Mouse (Mus musculus) embryo, embryonic 10.5 days (tissue): ENCODE data around the gene Crabp2.

ENCODE experiments used
- DNase-seq: peaks from one replicate; pipeline ENCODE4 v3.0.0-alpha.2; 2015; ENCODE audit warnings: low spot score

Gene Crabp2

DNA sequence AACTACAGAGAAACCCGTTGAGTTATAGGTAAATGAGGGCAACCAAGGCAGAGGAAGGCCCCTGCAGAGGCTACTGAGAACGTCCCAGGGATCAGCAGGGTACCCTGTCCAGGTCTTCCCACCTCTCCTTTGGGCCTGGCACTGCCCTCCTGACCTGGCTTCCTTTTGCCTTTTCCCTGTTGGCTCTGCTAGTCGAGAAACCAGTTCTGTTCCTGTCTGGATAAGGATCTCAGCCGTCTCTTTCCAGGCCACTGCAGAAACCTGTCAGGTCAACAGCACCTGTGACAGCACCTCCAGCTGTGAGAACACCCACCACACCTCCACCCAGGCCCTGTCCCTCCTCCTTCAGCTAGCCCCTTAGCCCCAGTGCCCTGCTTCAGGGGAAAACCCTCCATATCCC is 10.0 kb downstream of the Crabp2 start:
- no peak for DNase-seq

DNA sequence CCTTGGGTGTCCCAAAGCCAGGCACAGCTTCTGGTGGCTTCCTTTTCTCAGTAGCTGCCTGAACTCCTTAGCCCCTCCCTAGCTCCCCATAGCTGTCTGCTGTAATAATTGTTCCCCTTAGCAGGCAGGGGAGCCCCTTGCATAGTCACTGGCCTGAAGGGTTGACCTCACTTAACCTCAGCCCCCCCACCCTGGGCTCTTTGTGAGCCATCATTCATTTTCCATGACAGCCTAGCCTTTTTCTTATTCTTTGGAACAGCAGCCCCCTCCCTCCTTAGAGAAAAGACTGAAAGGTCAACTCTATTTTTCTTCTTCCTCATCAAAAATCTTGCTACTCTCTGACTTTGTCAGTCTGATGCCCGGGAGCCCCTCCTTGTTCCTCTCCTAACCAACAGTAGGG is 10.5 kb downstream of the Crabp2 start:
- DNase-seq: peak; percentile 79

DNA sequence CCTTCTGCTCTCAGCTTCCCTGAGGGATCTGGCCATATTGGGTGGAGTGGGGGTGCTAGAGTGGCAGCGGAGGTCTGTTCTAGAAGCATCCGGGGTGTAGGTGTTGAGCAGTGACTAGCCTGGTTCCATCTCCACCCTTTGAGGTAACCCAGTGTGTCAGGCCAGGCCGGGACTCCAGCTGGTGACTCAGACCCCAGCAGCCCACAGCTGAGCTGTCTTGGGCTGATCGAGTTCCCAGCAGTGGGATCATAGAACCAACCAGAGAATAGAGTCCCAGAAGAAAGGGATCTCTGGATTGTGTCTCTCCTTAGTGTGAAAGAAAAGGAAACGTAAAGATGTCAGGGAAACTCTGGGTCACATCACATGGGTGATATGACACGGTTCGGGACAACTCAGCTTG is 10.9 kb downstream of the Crabp2 start:
- DNase-seq: no peak

DNA sequence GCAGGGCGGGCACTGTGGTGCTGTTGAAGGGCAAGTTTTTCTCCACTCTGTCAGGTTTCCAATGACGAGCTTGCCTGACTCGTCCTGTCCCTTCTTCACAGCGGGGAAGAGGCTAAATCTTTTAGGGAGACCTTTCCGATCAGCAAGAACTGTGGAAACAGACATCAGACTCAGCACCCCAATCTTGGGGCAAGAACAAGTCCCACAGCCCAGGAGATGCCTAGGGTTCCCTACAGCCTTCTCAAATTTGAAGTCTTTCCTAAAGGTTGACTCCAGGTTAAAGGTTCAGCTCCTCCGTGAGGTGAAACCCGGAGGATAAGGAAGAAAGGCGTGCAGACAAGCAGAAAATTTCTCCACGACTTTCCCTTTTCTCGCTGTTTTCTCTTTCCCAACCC is 11.7 kb downstream of the Crabp2 start:
- no peak for DNase-seq

DNA sequence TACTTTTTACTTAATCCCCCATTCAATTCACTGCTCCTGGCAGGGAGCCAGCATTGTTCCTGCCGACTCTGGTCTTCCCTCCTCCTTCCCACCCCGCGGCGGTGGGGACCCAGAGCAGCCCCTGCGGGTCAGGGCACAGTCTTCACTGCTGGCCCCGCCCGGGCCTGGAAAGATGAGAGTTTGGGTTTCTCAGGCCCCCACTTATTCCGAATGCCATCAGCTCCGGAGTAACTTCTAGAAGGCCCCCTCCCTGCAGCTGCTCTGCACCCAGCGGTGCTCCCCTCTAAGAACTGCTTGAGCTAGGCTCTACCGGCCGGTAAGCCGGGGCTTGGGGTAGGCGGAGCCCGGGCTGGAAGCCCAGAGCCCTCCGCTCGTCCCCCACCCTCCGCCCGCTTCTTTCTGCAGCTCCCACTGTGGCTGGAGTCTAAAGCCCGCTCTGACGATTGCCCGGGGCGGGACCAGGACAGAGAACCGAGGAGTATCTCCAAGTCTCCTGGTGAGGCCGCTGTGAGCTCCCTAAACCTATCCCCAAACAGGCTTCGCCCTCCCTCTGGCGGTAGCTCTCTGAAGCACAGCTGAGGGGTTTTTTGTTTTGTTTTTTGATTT is 12.2 kb downstream of the Crabp2 start:
- DNase-seq: peak; percentile 99

DNA sequence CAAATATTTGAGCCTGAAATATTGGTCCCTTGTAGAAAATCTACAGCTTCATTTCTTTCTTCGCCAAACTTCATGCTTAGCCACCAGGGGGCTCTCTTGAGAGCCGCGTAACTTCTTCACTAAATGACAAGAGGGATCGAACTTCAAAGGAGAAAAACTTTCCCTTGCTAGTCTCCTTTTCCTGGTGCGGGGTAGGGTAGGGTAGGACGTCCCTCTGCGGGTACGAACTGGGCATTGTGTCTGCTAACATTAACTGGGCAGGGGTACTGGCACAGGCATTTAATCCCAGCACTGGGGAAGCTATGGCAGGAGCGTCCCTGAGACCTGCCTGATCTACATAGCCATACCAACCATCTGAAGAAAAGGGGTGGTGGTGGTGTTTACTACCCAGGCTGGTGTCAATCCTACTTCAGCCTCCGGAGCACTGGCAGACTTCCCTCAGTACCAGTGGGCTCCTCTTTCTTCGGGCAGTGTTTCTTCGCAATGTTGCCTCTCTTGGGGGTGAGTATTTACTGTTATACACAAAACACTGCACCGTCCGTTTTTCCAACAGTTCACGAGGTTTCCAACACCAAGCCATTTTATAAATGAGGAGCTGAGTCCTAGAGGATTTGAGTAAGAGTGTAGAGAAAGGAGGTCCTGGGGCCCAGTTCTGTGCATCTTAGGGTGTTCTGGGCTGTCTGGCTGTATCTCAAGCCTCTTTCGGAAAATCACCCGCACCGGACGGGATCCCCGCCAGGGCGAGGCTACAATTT is 21.9 kb downstream of the Crabp2 start:
- peak; percentile 90 for DNase-seq

DNA sequence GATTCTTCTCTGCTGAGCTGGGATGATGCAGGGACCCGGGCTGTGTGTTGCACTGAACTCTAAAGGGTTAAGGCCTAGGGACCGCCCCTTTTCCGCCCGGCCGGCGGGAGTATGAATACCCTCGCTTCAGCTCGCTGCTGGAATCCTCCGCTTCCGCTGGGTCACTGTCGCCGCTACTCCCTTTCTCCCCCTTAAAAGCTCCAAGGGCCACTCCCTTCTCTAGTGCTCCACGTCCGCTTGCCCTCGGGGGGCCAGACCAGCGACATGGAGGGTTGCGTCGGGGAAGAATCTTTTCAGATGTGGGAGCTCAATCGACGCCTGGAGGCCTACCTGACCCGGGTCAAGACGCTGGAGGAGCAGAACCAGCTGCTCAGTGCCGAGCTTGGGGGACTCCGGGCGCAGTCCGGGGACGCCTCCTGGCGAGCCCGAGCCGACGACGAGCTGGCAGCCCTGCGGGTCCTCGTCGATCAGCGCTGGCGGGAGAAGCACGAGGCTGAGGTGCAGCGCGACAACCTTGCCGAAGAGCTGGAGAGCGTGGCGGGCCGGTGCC is 22.5 kb downstream of the Crabp2 start, which contains the start of gene Nes:
Nes (plus strand) TSS at position 140 of the 550 bp plus-strand sequence.
- DNase-seq: peak; percentile 95

DNA sequence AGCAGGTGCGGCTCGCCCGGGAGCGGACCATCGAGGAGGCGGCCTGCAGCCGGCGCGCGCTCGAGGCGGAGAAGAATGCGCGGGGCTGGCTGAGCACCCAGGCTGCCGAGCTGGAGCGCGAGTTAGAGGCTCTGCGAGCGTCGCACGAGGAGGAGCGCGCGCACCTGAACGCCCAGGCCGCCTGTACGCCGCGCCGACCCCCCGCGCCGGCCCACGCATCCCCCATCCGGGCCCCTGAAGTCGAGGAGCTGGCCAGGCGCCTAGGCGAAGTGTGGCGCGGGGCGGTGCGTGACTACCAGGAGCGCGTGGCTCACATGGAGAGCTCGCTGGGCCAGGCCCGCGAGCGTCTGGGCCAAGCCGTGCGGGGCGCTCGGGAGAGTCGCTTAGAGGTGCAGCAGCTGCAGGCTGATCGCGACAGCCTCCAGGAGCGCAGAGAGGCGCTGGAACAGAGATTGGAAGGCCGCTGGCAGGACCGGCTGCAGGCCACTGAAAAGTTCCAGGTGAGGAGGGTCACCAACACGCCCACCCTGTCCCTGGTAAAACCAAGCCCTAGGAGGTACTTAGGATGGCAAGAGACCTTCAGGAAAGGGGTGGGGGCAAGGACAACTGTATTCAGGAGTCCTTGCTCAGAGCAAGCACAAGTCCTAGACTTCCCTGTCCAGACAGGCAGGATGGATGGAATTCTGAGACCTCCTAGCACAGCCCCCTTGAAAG is 23.2 kb downstream of the Crabp2 start:
- DNase-seq: no peak

DNA sequence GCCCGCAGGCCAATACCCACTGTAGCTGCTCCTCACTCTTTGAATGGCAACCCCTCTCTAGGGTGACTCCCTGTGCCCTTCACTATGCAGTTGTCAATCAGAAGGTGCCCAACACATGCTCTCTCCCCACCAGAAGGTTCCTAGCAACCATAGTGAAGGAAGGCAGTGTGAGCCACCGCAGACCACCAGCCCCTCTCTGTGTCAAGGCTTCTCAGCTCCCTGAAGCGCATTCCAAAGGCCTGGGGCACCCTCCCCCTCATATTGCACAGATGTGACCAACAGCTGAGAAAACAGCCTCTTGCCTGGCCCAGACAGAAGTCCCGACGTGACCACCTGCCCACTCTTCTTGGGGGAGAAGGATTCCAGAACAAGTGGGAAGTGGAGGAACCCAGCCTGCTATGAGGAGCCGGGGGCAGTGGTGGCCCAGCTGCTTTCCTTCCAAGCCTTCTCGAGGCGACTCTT is 23.8 kb downstream of the Crabp2 start:
- peak; percentile 73 for DNase-seq

DNA sequence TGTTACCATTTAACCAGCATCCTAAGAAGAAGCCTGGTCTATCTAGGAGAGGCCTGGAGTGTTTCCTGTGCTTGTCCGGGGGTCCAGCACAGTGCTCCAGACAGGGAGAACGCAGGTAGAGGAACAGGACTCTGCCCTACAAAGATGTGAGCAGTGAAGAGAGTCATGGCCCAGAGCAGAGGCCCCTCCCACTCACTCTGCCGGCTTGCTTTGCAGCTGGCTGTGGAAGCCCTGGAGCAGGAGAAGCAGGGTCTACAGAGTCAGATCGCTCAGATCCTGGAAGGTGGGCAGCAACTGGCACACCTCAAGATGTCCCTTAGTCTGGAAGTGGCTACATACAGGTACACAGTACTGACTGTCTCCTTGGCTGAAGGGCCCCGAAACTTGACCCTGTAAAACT is 24.3 kb downstream of the Crabp2 start:
- DNase-seq: no peak

DNA sequence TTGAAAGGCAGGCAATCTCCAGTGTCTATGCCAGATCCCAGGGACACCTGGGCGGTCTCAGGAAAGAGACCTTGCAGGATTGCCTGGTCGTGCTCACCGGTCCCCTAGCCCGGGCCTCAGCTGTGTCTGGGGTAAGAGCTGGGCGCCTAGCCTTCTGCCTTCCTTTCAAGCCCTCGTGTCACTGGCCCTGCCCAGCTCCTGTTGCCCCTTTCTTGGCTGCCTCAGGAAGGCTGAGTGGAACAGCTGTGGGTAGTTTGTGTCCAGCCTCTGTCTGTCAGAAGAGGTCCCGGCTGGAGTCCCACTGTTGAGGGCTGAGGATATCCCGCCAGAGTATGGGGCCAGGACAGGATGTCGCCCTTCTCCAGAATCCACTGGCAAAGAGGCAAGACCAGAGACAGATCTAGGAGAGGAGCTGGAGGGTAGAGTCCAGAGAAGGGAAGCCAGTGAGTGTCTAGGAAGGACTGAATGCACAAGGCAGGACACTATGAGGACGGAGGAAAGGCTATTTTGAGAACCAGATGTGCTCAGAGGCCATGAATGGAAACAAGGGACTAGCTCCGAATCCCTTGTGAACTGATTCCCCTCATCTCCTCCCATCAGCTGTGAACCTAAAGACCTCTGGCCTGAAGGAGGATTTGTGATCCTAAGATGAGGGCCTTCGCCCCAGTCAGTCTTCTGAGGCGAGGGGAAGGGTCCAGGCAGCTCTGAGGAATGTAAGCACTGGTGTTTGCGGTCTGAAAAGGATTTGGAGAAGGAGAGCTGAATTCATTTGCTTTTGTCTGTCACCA is 25.3 kb downstream of the Crabp2 start:
- DNase-seq: no peak

DNA sequence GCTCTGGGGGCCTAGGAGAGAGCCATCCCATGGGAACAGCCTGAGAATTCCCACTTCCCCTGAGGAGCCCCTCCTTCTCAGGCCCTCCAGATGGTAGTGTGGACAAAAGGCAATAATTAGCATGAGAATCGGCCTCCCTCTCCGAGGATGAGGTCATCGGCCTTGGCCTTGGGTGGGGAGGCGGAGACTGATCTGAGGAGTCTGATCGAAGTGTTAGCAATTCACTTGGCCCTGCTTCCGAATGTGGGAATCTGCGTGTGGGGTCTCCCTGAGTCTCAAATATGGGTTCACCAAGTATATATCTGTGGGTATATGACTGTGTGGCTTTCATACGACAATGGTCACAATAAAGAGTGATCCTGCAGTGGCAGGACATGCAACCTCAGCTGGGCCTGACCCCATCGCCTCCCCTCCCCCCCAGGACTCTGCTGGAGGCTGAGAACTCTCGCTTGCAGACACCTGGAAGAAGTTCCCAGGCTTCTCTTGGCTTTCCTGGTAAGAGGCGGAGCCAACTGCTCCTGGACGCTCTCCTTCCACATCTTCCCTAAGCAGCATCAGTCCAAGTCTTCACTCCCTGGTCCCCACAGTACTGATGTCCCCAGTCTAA is 26.0 kb downstream of the Crabp2 start:
- peak; percentile 94 for DNase-seq

DNA sequence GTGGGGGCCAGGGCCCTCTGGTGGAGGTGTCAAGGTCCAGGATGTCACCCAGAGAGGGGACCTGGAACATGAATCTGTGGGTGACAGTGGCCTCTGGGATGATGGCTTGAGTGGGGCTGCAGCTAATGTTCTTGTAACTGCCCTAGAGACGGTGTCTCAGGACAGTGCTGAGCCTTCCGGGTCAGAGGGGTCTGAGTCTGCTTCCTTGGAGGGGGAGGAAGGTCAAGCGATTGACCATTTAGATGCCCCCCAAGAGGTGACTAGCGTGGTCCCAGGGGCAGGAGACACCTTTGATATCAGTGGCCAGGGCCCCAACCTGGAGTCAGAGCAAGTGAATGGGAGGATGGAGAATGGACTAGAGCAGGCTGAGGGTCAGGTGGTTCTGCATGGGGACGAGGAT is 31.0 kb downstream of the Crabp2 start:
- DNase-seq: no peak

DNA sequence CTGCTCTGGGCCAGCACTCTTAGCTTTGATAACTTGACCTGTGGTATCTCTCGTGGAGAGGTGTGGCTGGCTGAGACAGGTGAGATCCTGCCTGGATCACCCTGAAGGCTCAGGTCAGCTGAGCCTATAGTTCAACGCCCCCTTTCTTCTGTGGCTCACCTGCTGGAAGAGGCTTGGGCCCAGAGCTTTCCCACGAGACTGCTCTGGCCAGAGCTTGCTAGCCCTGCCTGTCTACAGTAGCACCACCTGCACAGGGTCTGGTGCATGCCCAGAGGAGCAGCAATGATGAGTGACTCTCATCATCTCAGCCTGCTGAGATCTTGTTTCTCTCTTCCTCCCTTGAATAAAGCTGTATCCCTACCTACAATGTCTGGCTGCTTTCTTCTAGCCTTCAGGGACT is 31.6 kb downstream of the Crabp2 start:
- DNase-seq: no peak

DNA sequence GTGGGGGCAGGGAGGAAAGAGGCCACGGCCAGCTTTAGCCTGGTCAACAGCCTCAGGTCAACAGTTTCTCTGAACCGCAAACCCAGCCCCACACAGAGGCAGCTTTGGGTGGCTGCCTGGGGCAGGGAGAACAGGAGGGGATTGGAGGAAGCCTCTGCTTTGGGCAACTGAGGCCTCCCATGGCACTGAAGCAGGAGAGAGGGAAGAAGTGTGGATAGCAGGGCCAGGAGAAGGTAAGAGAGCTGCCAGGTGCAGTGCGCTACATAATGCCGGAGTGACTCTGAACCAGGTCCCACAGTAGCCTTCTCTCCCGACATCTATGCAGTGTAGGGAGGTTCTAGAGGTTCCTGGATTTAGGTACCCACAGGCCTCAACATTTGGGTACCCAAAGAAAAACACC is 32.3 kb downstream of the Crabp2 start:
- DNase-seq: no peak

DNA sequence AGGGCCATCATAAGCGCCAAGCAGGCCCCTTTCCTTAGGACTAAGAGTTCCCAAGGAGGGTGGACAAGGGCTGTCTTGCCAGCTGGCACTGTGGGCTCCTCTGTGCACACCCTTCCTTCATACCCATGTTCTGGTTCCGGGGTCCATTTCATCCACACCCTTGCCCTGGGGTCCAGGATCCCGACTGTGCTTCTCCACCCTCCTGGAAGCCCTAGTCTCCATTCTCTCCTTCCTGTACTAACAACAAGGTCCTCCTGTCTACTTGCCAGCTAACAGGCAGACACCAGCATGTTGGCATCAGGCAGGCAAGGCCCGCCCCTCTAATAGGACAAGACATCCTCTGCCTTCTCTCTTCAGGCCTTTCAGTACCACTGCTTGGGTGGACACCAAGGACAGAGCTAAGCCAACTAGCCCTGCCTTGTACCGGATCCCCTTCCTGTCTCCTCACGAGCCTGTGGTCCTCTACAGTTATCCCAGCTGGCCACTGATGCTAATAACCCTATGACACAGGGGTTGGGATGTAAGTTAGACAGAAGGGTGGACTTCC is 32.8 kb downstream of the Crabp2 start:
- no peak for DNase-seq

DNA sequence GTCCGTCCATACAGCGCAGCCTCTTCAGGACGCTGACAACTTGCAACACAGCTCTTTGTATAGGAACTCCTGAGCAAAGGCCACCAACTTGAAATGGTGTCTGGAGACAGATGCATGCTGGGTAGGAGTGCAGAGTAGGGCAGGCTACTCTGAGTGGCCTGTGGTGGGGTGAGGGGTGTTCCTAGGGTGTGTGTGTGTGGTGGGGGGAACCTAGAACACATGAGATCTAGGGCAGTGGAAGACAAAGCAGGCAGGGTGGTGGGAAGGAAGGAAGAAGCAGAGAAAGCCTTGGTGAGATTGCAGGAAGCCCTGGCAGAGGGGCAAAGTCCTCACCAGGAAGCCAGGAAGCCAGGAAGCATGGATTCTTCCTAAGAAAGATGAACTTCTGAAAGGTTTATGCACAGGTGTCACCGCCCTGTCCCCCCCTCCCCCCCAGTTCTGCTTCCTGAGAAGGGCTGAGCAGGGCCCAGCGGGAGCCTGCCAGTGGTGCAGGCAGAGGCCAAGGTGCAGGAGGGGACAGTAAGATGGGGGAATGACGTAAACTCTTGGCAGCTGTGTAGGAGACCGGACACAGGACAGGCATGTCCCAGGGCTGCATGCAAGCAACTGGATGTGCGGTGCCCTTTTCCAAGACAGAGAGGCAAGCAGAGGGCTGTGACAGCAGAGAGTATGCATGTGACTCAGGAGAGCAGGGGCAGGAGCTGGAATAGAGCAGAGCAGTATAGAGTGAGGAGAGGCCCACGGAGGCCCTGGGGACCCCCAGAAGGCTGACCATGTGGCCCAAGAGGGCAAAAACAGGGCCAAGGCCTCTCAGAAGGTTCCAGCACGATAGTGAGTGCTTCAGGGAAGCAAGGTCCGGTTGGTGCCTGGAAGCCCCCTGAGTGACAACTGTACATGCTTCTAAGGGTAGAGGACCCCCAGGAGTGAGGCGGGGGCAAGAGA is 33.7 kb downstream of the Crabp2 start:
- no peak for DNase-seq

DNA sequence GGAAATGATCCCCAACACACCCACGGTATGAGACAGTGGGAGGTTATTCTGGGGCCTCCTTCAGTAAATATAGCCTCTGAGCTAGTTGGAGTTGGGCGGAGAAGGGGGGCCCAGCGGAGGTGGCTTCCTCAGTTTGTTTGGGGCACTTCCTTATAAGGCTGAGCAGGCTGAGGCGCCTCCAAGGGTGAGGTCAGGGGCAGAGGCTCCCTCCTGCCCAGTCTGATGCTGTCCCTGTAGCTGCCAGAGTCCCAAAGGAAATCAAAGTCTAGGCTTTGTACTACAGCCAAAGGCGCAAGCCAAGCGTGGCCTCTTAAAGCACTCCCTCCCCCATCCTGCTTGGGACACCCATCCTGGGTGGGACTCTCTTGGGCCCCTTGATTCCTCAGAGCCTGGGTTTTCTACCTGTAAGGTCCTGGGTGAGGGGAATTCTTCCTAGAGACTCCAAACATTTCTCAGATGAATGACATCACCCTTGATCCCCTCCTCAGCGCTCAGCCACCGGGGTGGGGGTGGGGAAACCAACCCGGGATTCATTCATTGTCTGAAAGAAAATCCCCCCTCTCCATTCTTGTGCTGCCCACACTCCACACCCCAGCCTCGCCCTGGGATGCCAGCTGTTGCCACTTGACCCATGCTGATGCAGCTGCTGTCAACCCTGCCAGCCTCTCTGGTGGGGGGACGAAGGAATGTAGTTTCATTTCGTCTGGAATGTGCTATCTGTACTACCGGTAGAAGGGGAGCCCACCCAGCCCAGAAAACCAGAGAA is 34.6 kb downstream of the Crabp2 start:
- peak; percentile 77 for DNase-seq

DNA sequence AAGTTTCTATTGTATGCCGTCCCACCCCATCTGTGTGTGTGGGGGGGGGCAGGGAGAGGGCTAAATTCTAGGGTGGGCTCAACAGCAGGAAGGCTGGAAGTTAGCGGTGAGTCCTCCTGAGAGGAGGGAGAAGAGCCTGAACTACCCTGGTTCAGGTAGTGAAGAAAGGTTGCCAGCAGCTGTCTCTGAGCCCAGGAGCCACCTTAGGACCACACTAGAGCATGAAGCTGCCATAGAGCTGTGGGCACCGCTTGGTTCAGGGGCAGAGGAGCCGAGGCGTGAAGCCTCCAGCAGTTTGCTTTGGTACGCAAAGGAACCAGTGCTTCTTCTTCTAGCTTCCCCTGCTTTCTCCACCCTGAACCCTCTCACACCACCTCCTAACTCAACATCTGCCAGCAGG is 35.2 kb downstream of the Crabp2 start:
- no peak for DNase-seq
